Mouse (Mus musculus) cerebellum, postnatal 25 days (tissue): ENCODE measurements around the gene Ecsit.

Experiments
- DNase-seq, 2 experiments: peaks; one replicate each; pipeline ENCODE4 v3.0.0; 2021; ENCODE audit warnings: mixed read lengths in 2 of 2

The Ecsit gene

DNA sequence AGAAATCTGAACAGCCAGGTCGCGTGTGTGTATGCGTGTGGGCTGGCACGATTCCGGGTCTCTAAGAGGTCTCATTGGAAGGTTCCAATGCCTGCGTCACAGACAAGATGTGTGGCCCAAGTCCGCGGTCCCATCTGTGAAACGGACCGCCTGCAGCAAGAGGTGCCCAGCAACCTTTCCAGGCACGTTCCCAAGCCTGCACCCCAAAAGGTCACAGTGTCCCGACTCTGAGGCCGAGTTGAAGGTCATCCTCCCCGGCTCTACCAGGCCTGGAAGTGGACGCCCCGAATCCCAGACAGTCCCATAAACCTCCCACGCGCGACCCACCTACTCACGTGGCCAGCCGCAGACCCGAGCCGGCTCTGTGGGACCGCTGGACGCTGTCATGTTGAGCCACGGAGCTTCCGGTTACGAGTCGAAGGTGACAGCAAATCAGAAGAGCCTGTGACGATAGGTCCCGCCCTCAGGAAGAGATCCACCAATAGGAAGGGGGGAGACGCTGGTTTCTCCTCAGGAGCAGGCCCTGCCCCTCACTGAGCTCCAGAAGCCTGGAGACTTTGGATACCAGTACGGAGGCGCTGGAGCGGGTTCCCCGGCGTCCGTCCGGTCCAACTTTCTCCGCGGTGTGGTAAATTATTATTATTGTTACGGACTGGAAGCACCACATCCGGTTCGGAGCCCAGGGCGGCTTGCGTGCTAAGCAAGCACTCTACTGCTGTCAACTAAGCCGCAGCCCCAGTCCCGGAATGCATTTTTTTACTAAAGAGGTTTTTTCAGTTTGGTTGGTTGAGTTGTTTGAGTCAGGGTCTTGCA lies at the start of gene Ecsit:
Gene Ecsit (minus strand): TSS at position 417 of the 813 bp plus-strand sequence.
- peak; percentile 94 to 95 for DNase-seq

DNA sequence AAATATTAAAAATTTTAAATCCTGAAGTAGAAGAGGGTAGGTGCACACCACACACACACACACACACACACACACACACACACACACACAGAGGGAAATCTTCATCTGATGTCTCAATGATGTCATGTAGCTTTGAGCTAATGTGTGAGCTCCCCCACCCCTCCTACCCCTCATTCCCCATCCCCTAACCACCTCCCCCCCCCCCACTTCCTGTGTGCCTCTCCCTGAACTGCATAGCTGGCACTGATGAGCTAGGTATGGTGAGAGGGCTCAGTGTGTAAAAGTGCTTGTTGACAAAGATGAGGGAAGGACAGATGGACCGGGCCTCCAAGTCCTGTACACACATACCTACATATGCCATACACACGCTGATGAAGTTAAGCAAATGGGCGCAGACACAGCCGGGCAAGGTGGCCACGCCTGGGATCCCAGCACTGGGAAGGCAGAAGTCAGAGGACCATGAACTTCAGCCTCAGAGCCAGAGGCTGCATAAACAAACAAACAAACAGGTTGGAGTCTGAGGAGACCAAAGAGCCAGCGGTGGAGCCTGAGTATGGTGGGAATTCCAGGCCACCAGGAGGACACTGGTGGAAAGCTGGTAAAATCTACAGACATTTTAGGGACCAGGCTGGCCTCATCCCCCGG lies 49.1 kb upstream of the Ecsit start:
- no peak for DNase-seq

- no peak for DNase-seq
Observed at GRCm38 (mm10) chr9:22132220-22132619, 47.0 kb upstream of the Ecsit start.

GRCm38 (mm10) chr9:22131226-22131981 lies 46.2 kb upstream of the Ecsit start:
- no peak for DNase-seq

DNA sequence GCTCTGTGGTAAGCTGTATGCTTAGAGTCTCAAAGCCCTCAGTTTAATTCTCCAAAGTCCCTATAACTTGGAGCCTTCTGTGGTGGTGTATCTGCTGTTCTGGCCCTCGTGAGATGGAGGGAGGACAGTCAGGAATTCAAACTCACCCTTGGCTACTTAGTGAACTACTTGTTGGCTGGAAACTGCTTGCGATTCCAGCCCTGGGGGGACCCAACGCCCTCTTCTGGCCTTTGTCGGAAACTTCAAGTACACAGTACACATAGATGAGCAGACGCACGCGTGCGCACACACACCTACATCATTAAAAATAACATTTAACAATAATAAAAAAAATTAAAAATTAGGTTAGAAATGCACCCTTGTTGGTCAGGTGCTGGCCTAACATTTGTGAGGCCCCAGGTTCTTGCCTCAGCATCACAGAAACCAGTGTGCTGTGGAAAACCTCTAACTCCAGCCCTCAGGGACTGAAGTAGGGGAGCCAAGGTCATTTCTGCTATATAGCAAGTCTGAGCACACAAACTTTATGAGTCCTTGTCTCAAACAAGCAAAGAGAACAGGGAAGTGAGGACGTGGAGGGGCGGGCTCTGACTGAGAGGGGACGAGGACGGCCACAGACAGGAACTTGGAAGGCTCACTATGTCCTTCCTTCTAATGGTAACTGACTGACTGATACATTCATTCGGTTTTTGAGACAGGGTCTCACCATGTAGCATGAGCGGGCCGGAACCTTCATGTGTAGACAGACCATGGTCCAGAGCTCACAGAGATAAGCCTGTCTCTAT lies 40.2 kb upstream of the Ecsit start:
- no peak for DNase-seq

DNA sequence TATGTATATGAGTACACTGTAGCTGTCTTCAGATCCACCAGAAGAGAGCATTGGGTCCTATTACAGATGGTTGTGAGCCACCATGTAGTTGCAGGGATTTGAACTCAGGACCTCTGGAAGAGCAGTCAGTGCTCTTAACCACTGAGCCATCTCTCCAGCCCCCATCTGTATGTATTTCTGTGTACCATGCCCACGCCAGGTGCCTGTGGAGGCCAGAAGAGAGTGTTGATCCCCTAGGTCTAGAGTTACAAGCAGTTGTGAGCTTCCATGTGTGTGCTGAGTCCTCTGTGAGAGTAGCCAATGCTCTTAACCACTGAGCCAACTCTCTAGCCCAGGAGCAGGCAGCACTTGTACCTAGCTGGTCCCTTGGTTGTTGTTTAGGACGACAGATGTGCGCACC lies 38.9 kb upstream of the Ecsit start:
- no peak for DNase-seq

DNA sequence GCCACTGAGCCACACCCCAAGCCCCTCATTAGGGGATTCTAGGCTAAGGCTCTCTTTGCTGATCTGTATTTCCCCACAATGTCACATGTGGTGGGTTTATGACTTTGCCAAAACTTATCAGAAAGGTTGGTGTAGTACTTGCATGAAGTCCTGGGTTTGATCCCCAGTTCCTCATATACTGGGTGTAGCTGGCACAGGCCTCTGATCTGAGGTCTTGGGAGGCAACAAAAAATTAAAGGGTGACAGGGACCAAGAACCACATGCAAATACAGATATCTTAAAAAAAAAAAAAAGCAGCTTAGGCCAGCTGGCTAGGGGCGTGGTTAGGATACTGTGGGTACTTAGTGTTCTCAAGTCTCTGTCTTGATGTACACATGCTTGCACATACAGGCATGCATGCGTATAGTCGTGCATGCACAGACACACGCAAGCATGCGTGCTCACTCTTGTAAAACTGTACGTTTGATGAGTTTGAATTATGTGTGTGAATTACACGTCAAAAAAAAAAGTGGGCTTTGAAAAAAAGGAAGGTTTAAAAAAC lies 37.9 kb upstream of the Ecsit start:
- DNase-seq, result no peak

DNA sequence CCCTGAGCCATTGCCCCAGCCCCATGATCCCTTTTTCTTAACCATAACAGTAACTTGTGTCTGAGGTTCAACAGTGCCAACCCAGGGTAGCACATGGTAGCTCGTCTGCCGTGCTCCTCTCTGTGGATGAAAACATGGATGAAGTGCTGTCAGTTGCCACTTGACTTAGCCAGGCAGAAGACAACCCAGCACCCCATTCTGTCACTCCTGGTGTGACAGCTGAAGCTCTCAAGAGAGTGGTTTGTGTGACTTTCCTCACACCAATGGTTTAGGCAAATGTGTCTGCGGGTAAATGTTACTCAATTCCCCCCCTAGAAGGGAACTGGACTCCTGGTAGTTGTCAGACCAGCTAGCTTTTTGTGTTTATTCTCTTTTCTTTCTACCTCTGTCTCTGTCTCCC lies 36.8 kb upstream of the Ecsit start:
- DNase-seq, result no peak

DNA sequence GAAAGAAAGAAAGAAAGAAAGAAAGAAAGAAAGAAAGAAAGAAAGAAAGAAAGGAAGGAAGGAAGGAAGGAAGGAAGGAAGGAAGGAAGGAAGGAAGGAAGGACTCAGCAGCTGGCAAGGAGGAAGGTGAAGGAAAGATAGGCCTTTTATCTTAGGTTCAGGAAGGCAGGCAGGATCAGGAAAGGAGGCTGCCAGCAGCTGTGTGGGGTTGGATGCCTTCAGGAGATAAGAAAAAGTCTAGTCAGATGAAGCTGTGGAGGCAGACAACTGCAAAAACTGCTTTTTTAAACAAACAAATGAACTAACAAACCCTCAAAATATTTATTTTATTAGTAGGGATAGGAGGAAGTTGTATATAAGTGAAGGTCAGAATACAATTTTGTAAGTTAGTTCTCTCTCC lies 36.3 kb upstream of the Ecsit start:
- no peak for DNase-seq

- DNase-seq, result no peak
Observed at GRCm38 (mm10) chr9:22119543-22119942, 34.3 kb upstream of the Ecsit start.

- peak; percentile 63 to 82 for DNase-seq
Observed at GRCm38 (mm10) chr9:22117754-22118456, 32.7 kb upstream of the Ecsit start.

GRCm38 (mm10) chr9:22116740-22117426 lies 31.6 kb upstream of the Ecsit start, which contains the start of gene Elof1:
Elof1 (minus strand) TSS chr9:22117172.
- peak; percentile 93 to 96 for DNase-seq

- peak in 1 of 2 experiments; percentile 35 for DNase-seq
Observed at GRCm38 (mm10) chr9:22116086-22116485, 30.8 kb upstream of the Ecsit start.

GRCm38 (mm10) chr9:22115635-22116034 lies 30.4 kb upstream of the Ecsit start:
- DNase-seq, result no peak

- DNase-seq, result no peak
Observed at GRCm38 (mm10) chr9:22108194-22108593, 23.0 kb upstream of the Ecsit start.

GRCm38 (mm10) chr9:22099922-22100321 lies 14.7 kb upstream of the Ecsit start:
- DNase-seq, result no peak

GRCm38 (mm10) chr9:22098993-22099696 lies 13.9 kb upstream of the Ecsit start, which contains the start of gene Cnn1:
Cnn1 (plus strand) TSS chr9:22099216.
- no peak for DNase-seq

GRCm38 (mm10) chr9:22095854-22096307 lies 10.6 kb upstream of the Ecsit start:
- DNase-seq, result peak; percentile 90 to 95

DNA sequence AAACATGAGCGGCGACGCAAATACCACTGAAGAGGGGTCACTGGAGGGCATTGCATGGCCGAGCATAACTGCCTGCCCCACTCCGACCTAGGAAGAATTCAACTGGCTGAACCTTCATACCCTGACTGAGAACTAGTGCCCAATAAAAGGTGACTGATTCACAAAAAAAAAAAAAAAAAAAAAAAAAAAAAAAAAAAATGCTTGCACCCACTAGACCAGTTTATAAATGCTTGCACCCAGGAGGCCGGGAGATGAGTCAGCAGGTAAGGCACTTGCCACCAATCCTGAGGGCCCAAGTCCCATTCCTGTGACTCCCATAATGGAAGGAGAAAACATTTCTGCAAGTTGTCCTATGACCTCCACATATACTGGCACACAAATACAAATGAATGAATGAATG lies 7.5 kb upstream of the Ecsit start:
- no peak for DNase-seq

DNA sequence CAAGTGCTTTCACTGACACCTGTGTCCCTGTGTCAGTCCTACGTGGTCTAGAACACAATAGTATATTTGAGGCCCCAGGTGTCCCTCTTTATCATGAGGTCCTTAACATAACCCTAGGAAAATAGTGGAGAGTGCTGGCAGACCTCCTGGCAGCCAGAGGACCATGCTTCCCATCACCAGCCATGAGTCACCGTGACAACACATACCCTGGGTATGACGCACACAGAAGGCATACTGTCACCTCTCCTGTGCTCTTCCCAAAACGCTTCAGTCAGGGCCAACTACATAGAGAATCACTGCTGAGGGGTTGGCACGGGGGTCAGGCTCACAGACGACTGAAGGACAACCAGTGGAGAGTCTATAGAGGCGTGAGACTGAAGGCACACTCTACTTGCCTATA lies 4.7 kb upstream of the Ecsit start:
- DNase-seq, result no peak
